Mouse (Mus musculus): Measurements from ENCODE around the gene Hist1h3a. TPM values are rescaled to one million over a fixed set of nuclear protein-coding genes. Genes with fewer than 3 reads are reported as not detected.
A peak's percentile ranks its signal among the peaks of the same experiment; 100 is the strongest.

The Hist1h3a gene
- polyA plus RNA-seq, 1 experiment from 2014 or later, result 0.77 TPM

- Histone ChIP-seq H3K4me3 (peak overlapping the region; percentile 46), H3K9ac (no peak overlapping the region), H3K27me3 (replicated peaks) (no peaks in the 10 kb centered on the region), H3K4me2 (peak overlapping the region; percentile 86), H3K9me3 (no peaks in the 10 kb centered on the region), H3K36me3 (replicated peaks) (no peaks in the 10 kb centered on the region), H3K27ac (no peak overlapping the region), H3K4me1 (peaks cover 26% of the 10 kb centered on the region)
- 2% methylated on average over 17 of the region's 36 CpGs for WGBS
- no peak for ATAC-seq (replicated peaks)
Observed at GRCm38 (mm10) chr13:23744421-23745380, 17.5 kb downstream of the Hist1h3a start.

- H3K9ac ChIP-seq, result no peak overlapping the region
- no peak for ATAC-seq (replicated peaks)
- no peaks in the 10 kb centered on the region for H3K27me3 ChIP-seq (replicated peaks)
- H3K4me1 ChIP-seq, result peaks cover 32% of the 10 kb centered on the region
- no peaks in the 10 kb centered on the region for H3K9me3 ChIP-seq
- no peak overlapping the region for H3K27ac ChIP-seq
- 38% methylated on average over 4 of the region's 4 CpGs for WGBS
- no peak overlapping the region for H3K4me2 ChIP-seq
- H3K4me3 ChIP-seq, result no peak overlapping the region
- no peaks in the 10 kb centered on the region for H3K36me3 ChIP-seq (replicated peaks)
Observed at GRCm38 (mm10) chr13:23743963-23744362, 18.2 kb downstream of the Hist1h3a start.

- 84% methylated on average over 5 of the region's 5 CpGs for WGBS
- Histone ChIP-seq H3K9me3 (no peaks in the 10 kb centered on the region), H3K36me3 (replicated peaks) (no peaks in the 10 kb centered on the region), H3K4me3 (no peak overlapping the region), H3K4me1 (peaks cover 36% of the 10 kb centered on the region), H3K9ac (no peak overlapping the region), H3K27me3 (replicated peaks) (no peaks in the 10 kb centered on the region), H3K27ac (no peak overlapping the region), H3K4me2 (no peak overlapping the region)
- no peak for ATAC-seq (replicated peaks)
Observed at GRCm38 (mm10) chr13:23743215-23743614, 19.0 kb downstream of the Hist1h3a start.

GRCm38 (mm10) chr13:23742007-23742406 is 20.2 kb downstream of the Hist1h3a start:
- no peak overlapping the region for H3K4me3 ChIP-seq
- H3K27ac ChIP-seq, result no peak overlapping the region
- no peaks in the 10 kb centered on the region for H3K36me3 ChIP-seq (replicated peaks)
- no peaks in the 10 kb centered on the region for H3K27me3 ChIP-seq (replicated peaks)
- ATAC-seq (replicated peaks), result no peak
- no peaks in the 10 kb centered on the region for H3K9me3 ChIP-seq
- H3K4me2 ChIP-seq, result no peak overlapping the region
- H3K4me1 ChIP-seq, result peaks cover 31% of the 10 kb centered on the region
- H3K9ac ChIP-seq, result no peak overlapping the region

GRCm38 (mm10) chr13:23740910-23741309 is 21.3 kb downstream of the Hist1h3a start:
- no peaks in the 10 kb centered on the region for H3K9me3 ChIP-seq
- no peaks in the 10 kb centered on the region for H3K27me3 ChIP-seq (replicated peaks)
- H3K4me2 ChIP-seq, result no peak overlapping the region
- no peak overlapping the region for H3K4me3 ChIP-seq
- 67% methylated on average over 5 of the region's 5 CpGs for WGBS
- peaks cover 28% of the 10 kb centered on the region for H3K4me1 ChIP-seq
- no peak overlapping the region for H3K27ac ChIP-seq
- H3K9ac ChIP-seq, result no peak overlapping the region
- no peak for ATAC-seq (replicated peaks)
- no peaks in the 10 kb centered on the region for H3K36me3 ChIP-seq (replicated peaks)

GRCm38 (mm10) chr13:23740256-23740840 is 21.8 kb downstream of the Hist1h3a start:
- no peak for ATAC-seq (replicated peaks)
- Histone ChIP-seq H3K4me2 (peak overlapping the region; percentile 98), H3K4me1 (peaks cover 24% of the 10 kb centered on the region), H3K4me3 (peak overlapping the region; percentile 51), H3K27ac (peak overlapping the region; percentile 78; the same call in 1 of the 2 replicates), H3K36me3 (replicated peaks) (no peaks in the 10 kb centered on the region), H3K27me3 (replicated peaks) (no peaks in the 10 kb centered on the region), H3K9me3 (no peaks in the 10 kb centered on the region), H3K9ac (peak overlapping the region; percentile 33; the same call in 1 of the 2 replicates)
- 36% methylated on average over 13 of the region's 13 CpGs for WGBS

- Histone ChIP-seq H3K9ac (peak overlapping the region; percentile 33; the same call in 1 of the 2 replicates), H3K9me3 (no peaks in the 10 kb centered on the region), H3K36me3 (replicated peaks) (no peaks in the 10 kb centered on the region), H3K27me3 (replicated peaks) (no peaks in the 10 kb centered on the region), H3K4me3 (peak overlapping the region; percentile 51), H3K27ac (peak overlapping the region; percentile 78; the same call in 1 of the 2 replicates), H3K4me1 (peaks cover 22% of the 10 kb centered on the region), H3K4me2 (peak overlapping the region; percentile 98)
- under 1% methylated on average over 14 of the region's 14 CpGs for WGBS
- ATAC-seq (replicated peaks), result no peak; the same call in 1 of the 2 replicates
Observed at GRCm38 (mm10) chr13:23739922-23740252, 22.3 kb downstream of the Hist1h3a start.

GRCm38 (mm10) chr13:23739069-23739921 is 22.9 kb downstream of the Hist1h3a start:
- WGBS, result under 1% methylated on average over 39 of the region's 39 CpGs
- Histone ChIP-seq H3K4me3 (peak overlapping the region; percentile 51), H3K4me1 (peaks cover 22% of the 10 kb centered on the region), H3K9me3 (no peaks in the 10 kb centered on the region), H3K27ac (peak overlapping the region; percentile 78), H3K27me3 (replicated peaks) (no peaks in the 10 kb centered on the region), H3K9ac (peak overlapping the region; percentile 38), H3K4me2 (peak overlapping the region; percentile 98), H3K36me3 (replicated peaks) (no peaks in the 10 kb centered on the region)
- ATAC-seq (replicated peaks), result peak; percentile 91

- Histone ChIP-seq H3K4me3 (peak within 1 kb of the TSS; percentile 51), H3K27me3 (replicated peaks) (no peaks in the 10 kb centered on the region), H3K9ac (peak within 1 kb of the TSS; percentile 38), H3K27ac (peak within 1 kb of the TSS; percentile 78), H3K36me3 (replicated peaks) (no peaks in the 10 kb centered on the region), H3K4me1 (peaks cover 22% of the 10 kb centered on the region), H3K9me3 (no peaks in the 10 kb centered on the region), H3K4me2 (peak within 1 kb of the TSS; percentile 98)
- WGBS, result 0% methylated on average over 38 of the region's 38 CpGs
- ATAC-seq (replicated peaks), result peak; percentile 95
Observed at GRCm38 (mm10) chr13:23738677-23739068, 23.5 kb downstream of the Hist1h3a start, which contains the start of gene Hist1h1c. Hist1h1c (plus strand) TSS chr13:23738808.

GRCm38 (mm10) chr13:23738041-23738440 is 24.1 kb downstream of the Hist1h3a start:
- H3K9me3 ChIP-seq, result no peaks in the 10 kb centered on the region
- peak overlapping the region; percentile 38; the same call in 1 of the 2 replicates for H3K9ac ChIP-seq
- H3K27ac ChIP-seq, result peak overlapping the region; percentile 45; the same call in 1 of the 2 replicates
- 23% methylated on average over 4 of the region's 4 CpGs for WGBS
- H3K4me3 ChIP-seq, result peak overlapping the region; percentile 51; the same call in 1 of the 2 replicates
- peak overlapping the region; percentile 98 for H3K4me2 ChIP-seq
- H3K4me1 ChIP-seq, result peaks cover 22% of the 10 kb centered on the region
- no peak for ATAC-seq (replicated peaks)
- no peaks in the 10 kb centered on the region for H3K36me3 ChIP-seq (replicated peaks)
- no peaks in the 10 kb centered on the region for H3K27me3 ChIP-seq (replicated peaks)

- 64% methylated on average over 5 of the region's 5 CpGs for WGBS
- ATAC-seq (replicated peaks), result no peak
Observed at GRCm38 (mm10) chr13:23737091-23737490, 25.1 kb downstream of the Hist1h3a start.

More at GRCm38 (mm10) chr13:23737091-23737490, 25.1 kb downstream of the Hist1h3a start:
- Histone ChIP-seq H3K4me2 (no peak overlapping the region), H3K27me3 (replicated peaks) (no peaks in the 10 kb centered on the region), H3K9ac (no peak overlapping the region), H3K4me1 (peaks cover 22% of the 10 kb centered on the region), H3K36me3 (replicated peaks) (no peaks in the 10 kb centered on the region), H3K4me3 (no peak overlapping the region), H3K9me3 (no peaks in the 10 kb centered on the region), H3K27ac (no peak overlapping the region)
